Mouse (Mus musculus) naive thymus-derived CD4-positive, alpha-beta T cell, adult 2 months (primary cell): Measurements from ENCODE around the gene Eps8l1.
"Not testable (repeated sequence)": the region's sequence is repeated elsewhere in the genome, so short reads cannot be mapped to it uniquely, and the experiment has no call there.

Experiments used
- DNase-seq: peaks from one replicate; pipeline ENCODE4 v3.0.0-alpha.2; 2011; ENCODE audit warnings: low read depth

Eps8l1 gene

DNA sequence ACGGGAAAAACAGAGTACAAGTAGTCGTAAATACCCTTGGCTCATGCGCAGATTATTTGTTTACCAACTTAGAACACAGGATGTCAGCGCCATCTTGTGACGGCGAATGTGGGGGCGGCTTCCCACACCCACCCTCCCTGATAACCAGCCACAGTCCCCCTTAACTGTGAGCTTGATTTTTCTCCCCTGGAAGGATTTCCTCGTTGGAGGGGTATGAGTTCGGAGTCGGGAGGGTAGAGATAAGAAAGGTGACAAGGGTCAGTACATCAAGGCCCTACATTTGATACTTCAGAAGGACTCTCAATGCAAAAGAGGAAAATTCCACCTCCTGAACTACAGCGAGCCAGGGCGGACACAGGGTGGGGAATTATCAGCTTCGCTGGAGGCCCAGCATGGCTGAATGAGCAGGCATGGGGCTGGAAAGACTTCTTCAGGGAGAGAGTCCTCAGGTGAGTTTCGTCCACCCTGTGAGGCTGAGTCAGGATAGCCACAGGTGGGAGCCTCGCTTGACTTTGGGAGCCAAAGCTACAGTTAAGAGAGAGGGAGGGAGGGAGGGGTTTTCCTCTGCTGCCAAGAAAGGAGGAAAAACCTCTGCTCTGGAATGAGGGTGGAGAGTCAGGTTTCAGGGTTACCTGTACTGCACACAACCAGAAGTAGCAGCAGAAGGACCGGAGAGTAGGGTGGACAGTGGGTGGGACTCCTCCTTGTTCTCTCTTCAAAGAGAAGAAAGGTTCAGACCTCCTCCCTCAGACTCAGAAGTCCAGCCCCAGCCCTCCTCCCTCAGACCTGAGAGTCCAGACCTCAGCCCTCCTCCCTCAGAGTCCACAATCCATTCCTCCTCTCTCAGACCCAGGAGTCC is at the start of gene Eps8l1:
TSS of gene Eps8l1 (plus strand) at position 99 of the 859 bp plus-strand sequence.
- DNase-seq = peak; percentile 66

DNA sequence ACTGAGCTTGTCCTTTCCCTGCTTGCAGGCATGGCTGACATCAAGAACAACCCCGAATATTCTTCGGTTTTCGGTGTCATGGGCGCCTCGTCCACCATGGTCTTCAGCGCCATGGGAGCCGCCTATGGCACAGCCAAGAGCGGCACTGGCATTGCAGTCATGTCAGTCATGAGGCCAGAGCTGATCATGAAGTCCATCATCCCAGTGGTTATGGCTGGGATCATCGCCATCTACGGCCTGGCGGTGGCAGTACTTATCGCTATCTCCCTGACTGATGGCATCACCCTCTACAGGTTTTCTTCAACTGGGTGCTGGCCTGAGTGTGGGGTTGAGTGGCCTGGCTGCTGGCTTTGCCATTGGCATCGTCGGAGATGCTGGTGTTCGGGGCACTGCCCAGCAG is 48.1 kb upstream of the Eps8l1 start:
- DNase-seq = not testable (repeated sequence)

DNA sequence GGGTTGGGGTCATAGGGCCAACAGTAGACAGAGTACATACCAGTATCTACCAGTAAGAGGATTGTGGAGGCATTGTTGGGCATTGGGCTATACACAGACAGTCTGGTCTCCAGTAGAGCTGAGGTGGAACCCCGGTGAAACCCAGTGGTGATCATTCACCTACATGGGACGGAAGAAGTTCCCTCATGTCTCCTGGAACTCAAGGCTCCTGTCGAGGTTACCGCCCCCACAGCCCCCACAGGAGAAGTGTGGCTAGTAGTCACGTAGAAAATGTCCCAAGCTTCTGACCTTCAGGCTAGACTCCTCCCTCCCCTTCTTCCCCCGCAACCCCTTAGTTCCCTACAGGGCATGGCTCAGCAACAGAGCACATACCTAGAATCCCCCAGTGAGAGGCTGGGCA is 40.8 kb upstream of the Eps8l1 start:
- DNase-seq = no peak

DNA sequence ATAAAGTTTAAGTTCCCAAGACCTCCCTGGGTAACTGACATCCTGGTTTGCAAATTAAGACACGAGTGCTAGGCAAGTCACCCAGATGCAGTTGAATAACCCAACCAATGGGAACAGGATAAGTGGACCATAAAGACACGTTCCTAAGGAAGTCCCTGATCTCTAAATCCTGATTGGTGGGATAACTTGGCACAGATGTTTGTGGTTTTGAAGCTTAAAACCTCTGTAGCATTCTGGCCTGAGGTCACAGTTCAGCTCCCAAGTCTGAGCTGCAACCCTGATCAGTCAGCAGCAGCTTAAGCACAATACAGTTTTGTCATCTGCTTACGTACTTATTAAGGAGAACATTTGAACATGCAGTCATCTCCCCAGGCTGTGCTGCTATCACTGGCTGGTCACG is 40.2 kb upstream of the Eps8l1 start:
- DNase-seq = no peak

DNA sequence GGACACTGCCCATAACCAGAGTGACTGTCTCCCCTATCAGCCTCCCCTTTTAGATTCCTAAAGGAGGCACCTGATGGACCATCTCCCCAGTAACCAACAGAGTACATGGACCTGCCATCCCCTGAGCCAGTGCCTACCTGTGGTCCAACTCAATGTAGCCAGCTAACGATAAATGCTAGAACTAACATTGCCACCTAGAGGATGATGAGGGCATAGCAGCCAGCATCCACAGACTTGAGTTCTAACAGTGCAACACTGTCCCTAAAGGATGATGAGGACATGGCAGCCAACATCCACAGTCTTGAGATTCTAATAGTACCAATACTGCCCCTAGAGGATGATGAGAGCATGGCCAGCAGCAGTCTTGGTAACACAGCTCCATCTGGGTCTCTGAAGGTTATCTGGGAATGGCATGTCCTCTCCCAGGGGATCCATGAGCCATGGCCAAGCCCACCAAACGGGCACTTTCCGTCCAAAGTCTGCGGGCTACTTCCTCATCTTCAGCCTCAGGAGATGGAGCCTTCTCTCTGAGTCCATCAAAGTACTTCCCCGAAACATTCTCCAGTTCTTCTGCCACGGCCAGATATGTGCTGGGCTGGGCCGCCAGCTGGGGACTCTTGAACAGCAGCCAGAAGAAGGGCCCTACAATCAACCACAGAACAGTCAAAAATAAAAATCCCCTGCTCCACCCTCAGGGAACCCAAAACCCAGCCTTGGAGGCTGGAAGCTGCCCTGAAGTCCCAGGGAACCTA is 33.1 kb upstream of the Eps8l1 start:
- peak; percentile 96 for DNase-seq

DNA sequence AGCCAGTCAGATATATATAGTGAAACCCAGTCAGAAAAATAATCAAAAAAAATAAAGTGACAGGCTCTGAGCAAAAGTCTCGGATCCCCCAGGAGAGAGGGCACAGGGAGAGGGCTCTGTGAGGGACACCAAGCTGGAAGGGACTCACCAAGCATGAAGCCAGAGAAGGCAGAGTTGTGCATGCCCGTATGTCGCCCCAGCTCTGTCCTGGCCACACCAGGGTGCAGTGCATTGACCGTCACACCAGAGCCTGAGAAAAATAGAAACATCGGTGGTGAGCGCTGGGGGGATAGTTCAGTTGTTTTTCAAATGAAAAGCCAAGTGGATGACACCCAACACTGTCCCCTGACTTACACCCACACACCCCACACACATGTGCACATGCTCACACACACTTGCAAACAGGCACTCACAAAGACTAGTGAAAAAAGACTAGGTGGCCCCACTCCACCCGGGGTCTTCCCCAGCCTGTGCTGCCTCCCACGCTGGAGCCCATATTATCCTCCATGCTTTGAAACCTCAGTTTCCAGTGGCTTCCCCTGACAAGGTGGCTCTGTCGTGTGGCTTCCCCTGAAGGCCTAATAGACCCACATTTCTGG is 30.1 kb upstream of the Eps8l1 start:
- DNase-seq = no peak

DNA sequence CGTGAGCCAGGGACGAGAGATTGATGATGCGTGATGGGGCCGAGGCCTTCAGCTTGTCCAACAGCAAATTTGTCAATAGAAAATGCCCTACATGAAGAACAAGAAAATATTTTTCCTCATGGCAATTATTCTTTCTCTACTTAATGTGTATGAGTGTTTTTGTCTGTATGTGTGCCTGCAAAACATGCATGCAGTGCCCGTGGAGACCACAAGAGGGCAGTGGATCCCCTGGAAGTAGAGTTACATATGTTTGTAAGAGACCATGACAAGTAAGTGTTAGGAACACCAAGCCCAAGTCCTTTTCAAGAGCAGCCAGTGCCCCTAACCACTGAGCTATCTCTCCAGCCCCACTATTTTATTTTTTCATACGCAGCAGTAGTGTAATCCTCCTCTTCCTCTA is 28.9 kb upstream of the Eps8l1 start:
- peak; percentile 85 for DNase-seq

DNA sequence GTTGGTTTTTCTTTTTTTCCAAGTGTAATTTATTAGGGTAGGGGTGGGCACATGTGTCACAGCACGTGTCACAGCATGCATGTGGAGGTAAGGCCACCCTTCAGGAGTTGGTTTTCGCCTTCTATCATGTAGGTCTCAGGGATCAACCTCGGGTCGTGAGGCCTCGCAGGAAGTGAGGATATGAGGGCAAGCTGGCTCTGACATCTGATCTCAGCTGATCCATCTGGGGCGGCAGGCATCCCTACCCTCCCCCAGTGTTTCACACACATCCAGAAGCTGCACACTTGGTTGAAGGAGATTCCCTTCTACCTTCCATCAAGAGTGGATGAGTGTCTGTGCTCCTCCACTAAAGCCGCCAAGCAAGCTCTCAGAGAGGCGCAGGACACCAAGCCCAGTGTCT is 28.4 kb upstream of the Eps8l1 start:
- DNase-seq = no peak

DNA sequence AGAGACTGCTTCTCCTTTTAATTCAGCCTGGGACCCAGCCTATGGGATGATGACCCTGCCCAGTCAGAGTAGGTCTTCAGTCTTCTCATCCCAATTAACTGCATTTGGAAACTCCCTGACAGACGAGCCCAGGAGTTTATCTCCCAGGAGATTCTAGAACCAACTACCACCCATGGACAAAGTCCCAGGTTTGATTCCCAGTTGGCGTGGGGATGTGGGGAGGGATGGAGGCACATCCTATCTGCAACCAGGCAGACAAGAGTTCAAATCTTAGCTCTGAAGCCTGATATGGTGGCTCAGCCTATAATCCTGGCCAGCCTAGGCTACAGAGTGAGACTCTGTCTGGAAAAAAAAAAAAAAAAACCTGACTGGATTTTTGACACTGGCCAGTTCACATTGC is 22.8 kb upstream of the Eps8l1 start:
- no peak for DNase-seq

DNA sequence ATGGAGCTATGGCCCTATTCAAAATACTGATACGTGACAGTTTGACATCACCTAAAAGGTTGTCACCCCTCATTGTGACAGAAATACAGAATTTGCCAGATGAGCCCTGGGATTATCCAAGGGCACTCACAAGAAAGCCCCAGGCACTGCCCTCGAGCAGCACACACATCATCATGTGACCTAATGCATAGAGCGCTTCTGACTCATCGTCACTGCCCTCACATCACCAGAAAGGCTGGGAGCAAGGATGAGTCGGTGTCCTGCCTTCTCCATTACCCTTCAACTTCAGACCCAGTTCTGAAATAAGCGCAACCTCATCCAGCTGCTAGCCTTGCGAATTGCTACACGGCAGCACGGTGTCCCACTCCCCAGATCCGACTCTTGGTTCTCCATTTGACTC is 19.9 kb upstream of the Eps8l1 start:
- no peak for DNase-seq

DNA sequence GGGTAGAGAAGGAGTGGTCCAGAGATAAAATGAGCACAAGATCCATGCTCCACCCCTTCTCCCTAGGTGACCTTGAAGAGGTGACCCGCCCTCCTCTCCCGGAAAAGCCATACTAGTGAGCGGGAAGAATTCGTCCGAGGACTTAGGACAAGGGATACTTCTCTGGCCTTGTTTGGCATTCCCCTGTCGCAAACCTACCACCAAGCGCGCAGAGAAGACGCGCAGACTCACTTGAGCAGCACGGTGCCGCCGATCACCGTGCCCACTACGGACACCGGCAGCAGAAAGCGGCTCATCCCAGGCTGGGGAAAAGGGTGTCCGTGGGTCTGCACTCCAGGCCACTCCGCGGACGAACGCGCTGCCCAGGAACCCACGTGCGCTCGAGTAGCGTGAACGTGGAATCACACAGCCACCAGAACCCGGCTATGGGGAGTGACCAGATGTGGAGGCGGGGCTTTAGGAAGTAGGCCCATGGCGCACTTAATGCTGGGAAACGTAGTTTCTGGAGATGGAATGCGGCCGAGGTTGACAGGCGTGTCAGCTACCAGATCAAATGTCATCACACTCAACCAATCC is 15.2 kb upstream of the Eps8l1 start, which contains the start of gene Rdh13:
TSS of gene Rdh13 (minus strand) at position 434 of the 576 bp plus-strand sequence.
- DNase-seq = peak; percentile 86

DNA sequence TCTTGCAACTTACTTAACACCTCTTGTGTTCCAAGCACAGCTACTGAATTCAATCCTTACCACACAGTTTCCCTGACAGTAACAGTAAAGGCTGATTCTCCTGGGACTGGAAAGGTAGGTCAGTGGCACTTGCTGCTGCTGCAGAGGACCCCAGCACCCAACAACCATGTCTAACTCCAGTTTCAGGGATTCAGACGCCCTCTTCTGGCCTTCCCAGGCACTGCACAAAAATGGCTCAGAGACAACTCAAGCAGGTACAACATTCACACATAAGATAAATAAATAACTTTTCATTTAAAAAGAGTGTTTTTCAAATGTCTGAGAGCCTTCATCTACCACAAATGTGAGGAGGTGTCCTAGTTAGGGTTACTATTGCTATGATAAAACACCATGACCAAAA is 13.3 kb upstream of the Eps8l1 start:
- peak; percentile 47 for DNase-seq

DNA sequence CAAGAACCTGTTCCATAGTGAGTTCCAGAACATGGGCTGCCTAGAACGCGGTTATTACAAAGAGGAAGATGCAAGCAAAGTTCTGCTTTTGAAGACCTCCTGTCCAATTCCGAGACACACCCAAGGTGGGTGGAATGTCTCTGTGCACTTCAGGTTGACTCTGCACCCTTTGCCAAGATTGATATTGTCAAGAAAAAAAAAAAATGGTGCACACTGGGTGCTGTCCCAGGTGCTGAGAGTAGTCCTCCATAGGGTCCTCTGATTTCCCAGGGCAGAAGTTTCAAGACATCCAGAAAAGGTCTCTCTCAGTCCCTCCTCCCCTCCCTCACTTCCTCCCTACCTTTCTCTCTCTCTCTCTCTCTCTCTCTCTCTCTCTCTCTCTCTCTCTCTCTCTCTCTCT is 12.0 kb upstream of the Eps8l1 start:
- DNase-seq = no peak

DNA sequence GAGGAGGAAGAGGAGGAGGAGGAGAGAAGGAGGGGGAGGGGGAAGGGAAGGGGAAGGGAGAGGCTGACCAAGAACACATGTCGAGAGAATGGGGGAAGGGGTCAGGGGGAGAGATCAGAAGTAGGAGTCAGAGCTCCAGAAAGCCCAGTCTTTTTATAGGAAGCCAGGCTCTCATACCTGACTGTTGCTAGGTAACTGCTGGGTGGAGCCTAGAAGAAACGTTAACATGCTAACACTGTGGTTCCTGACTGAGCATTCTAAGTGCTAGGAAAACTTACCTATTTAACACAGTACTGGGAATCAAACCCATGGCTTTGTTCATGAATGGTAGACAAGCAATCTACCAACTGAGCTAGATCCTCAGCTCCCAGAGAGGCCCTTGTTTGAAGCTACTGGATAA is 11.3 kb upstream of the Eps8l1 start:
- no peak for DNase-seq

DNA sequence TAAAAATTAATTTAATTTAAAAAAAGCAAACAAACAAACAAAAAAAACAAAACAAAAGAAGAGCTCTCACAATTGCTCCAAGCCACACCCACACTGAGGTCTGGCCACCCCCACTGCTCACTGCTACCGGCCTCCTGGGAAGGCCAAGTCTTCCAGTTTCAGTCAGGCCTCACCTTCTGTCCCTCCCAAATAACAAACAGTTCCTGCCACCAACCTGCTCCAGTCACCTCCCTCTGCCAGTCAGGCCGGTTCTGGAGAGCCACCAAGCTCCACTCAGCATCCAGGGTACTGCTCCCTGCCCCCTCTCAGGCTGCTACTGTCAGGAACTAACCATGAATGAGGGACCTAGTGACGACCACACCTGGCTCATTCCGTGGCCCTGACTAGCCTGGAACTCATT is 7.8 kb upstream of the Eps8l1 start:
- DNase-seq = no peak

DNA sequence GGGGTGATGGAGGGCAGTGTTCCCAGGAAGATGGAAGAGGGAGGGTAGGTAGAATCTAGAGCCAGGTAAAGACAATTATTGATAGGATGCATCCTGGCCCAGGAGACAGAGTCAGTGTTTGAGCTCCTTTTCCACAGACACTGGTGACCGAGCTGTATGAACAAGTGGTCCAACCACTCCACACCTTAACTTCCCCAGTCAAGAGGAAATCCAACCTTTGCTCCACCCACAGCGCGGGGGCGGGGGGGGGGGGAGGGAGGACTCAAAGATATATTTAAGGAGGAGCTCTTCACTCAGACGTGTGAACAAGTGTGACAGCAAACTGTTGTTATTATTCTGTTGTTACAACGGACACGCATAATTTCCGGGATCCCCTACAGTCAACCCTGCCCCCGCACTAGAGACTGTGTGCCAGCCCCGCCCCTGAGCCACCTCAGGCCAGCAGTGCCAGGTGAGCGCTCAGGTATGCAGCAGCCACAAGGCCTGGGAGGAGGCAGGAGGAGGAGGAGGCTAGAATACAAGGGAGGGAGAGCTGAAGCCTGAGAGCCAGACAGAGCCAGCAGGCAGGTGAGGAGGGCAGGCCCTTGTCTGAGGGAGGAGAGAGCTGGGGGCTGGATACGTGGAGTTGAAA is 3.8 kb downstream of the Eps8l1 start:
- DNase-seq = peak; percentile 59

DNA sequence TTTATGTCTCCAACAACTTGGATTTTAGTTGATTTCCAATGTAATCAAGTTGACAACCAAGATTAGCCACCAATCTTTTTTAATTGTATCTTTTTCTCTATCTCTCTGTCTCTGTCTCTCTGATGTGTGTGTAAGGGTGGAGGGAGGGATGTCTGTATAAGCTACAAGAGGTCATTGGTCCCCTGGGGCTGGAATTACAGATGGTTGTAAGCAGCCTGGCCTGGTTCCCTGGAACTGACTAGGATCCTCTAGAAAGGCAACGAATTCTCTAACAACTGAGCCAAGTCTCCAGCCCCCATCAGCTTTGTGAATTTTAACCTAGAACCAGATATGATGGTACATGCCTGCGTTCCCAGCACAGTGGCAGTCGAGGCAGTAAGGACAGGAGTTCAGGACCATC is 7.3 kb downstream of the Eps8l1 start:
- DNase-seq = no peak

DNA sequence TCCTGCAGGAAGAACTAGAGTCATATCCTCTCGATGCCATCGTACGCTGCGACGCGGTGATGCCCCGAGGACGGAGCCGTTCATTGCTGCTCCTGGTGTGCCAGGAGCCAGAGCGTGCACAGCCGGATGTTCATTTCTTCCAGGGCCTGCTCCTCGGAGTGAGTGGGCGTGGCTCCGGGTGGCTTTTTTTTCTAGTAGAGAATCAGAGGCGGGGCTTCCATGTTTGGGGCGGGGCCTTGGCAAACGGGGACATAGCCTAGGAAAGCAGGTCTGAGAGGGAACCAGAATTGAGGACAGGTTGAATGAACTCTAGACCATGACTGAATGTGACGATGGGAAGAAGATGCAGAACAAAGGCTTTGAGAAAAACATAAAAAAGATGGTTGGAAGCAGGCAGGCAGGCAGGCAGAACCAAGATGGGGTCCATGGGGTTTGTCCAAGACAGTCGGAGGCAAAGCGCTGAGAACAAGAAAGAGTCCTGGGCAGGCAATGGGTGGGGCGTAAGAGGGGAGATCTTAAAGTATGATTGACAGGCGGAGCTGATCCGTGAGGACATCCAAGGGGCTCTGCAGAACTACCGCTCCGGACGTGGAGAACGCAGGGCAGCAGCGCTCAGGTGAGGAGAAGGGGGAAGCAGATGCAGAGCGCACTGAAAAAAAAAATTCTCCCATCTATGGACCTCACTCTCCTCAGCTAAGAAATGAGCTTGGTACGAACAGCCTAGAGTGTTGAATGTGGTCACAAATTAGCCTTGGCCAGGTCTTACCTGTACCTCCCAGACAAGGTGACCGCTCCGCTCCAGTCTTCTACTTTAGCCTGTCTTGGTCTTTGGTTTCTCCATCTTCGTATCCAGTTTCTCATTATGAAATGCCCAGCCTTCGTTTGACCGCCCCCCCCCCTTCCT is 10.1 kb downstream of the Eps8l1 start:
- DNase-seq = peak; percentile 47

DNA sequence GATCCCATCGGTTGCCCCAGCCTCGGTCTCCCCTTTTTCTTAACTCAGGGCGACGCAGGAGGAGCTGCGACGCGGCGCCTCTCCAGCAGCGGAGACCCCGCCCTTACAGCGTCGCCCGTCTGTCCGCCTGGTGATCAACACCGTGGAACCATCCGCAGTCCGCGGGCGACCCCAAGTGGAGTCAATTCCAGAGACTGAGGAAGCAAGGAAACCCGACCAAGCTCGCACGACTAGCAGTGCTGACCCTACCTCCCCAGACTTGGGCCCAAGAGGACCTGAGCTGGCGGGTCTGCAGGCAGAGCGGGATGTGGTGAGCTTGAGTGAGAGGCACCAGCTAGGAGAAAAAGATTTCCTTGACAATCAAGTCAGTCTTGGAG is 10.7 kb downstream of the Eps8l1 start:
- peak; percentile 38 for DNase-seq

DNA sequence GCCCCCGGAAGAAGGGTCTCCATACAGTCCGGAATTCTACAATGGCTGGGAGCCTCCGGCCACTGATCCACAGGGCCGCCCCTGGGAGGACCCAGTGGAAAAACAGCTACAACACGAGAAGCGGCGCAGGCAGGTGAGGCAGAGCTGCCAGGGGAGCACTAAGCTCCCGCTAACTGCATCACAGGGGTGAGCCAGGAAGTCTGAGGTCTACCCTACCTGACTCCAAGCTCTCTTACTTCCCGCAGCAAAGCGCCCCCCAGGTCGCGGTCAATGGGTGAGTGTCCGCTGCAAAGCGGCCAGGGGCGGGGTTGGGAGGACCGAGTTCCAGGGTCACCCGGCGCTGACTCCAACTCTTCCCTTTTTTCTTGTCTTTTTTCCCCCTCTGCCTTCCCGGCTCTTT is 13.5 kb downstream of the Eps8l1 start:
- DNase-seq = no peak
